Mouse (Mus musculus) intestine, embryonic 16.5 days (tissue): ENCODE measurements around the gene Etnk1. TPM values are rescaled to one million over a fixed set of nuclear protein-coding genes. Genes with fewer than 3 reads are reported as not detected.

ENCODE experiments used
- polyA plus RNA-seq: library from polyadenylated mRNA; unstranded; fragments of >200 nt; fragmentation: Nextera tagmentation; extraction: Ambion mirVana; gene quantifications from 2 replicates; pipeline ENCODE4 v1.2.1, GENCODE M21; 2015

The Etnk1 gene
- polyA plus RNA-seq, 1 experiment from 2014 or later: 12.6 TPM

Other genes starting within 250 kb of the Etnk1 start
- gene St8sia1, start 202.8 kb upstream of the Etnk1 start, polyA plus RNA-seq: 1.4 and 1.6 TPM in 2 replicates
- 19.8 and 20.1 TPM in 2 replicates for gene C2cd5, start 67.1 kb upstream of the Etnk1 start, polyA plus RNA-seq